In genomic region chr15:27688041-27688651, GRCm38 (mm10) we compare ENCODE assay signal across 21 mouse cellular contexts. TPM values are rescaled to one million over a fixed set of nuclear protein-coding genes. Genes with fewer than 3 reads are reported as not detected.
DNase-seq lines count a peak whose midpoint lies in the region; ATAC-seq and TF ChIP-seq lines count a peak whose summit lies in the region.
"Had no signal": no experiment of that assay in that cellular context is flagged by ENCODE, and none has a peak within 500 bp of the region (broad histone marks: within the 10 kb centered on the region; RNA-seq: fewer than 3 reads in every experiment).

No protein-coding gene starts in this region.

- H3K36me3 ChIP-seq in lung, embryonic 14.5 days (ENCODE audit: insufficient read depth), result no peaks in the 10 kb centered on the region
- H3K36me3 ChIP-seq in small intestine, adult 2 months (ENCODE audit: control insufficient read depth, insufficient read depth, low read length), result no peaks in the 10 kb centered on the region
- H3K36me3 ChIP-seq: embryonic facial prominence, embryonic 15.5 days; forebrain, embryonic 10.5 days; hindbrain, embryonic 13.5 days; intestine, embryonic 15.5 days; kidney, embryonic 15.5 days; midbrain, embryonic 13.5 days had no signal

- no peaks in the 10 kb centered on the region for H3K4me1 ChIP-seq in lung, embryonic 14.5 days (ENCODE audit: insufficient read depth)
- no peaks in the 10 kb centered on the region for H3K4me1 ChIP-seq in brown adipose tissue, adult 24 weeks (ENCODE audit: control insufficient read depth, insufficient read depth, insufficient read length, low read length)
- H3K4me1 ChIP-seq in small intestine, adult 2 months (ENCODE audit: control insufficient read depth, insufficient read depth, insufficient read length, low read length), result no peaks in the 10 kb centered on the region
- H3K4me1 ChIP-seq: embryonic facial prominence, embryonic 15.5 days; forebrain, embryonic 10.5 days; hindbrain, embryonic 13.5 days; intestine, embryonic 15.5 days; midbrain, embryonic 13.5 days had no signal

- WGBS in lung, embryonic 14.5 days, result 28% methylated on average over 9 of the region's 9 CpGs
- 59% methylated on average over 9 of the region's 9 CpGs for WGBS in small intestine, adult 2 months

- no peaks in the 10 kb centered on the region for H3K27me3 ChIP-seq in lung, embryonic 14.5 days (ENCODE audit: insufficient read depth, low read length)
- no peaks in the 10 kb centered on the region for H3K27me3 ChIP-seq in small intestine, adult 2 months (ENCODE audit: control insufficient read depth, insufficient read depth, low read length)
- H3K27me3 ChIP-seq: embryonic facial prominence, embryonic 15.5 days; hindbrain, embryonic 13.5 days; intestine, embryonic 15.5 days; kidney, embryonic 15.5 days had no signal

- H3K9ac ChIP-seq in lung, embryonic 14.5 days, result no peak overlapping the region
- H3K9ac ChIP-seq: embryonic facial prominence, embryonic 15.5 days; hindbrain, embryonic 13.5 days; intestine, embryonic 15.5 days; kidney, embryonic 15.5 days; midbrain, embryonic 13.5 days had no signal

- DNase-seq in lung, embryonic 14.5 days, result peak; percentile 55
- DNase-seq in lung, adult 18-20 months, result no peak
- DNase-seq in lung, postnatal 36 days, result peak; percentile 43
- no peak for DNase-seq in left cerebral cortex, postnatal 10 days (ENCODE audit: extremely low spot score in 1 of 2, low spot score in 2 of 2)
- no peak for DNase-seq in thymus, postnatal 14 days
- DNase-seq: adrenal gland, postnatal 25 days; cerebellum, postnatal 10 days; embryo, embryonic 11 days; gastrocnemius, postnatal 25 days; left cerebral cortex, postnatal 4 days; retina, postnatal 1 day; thymus, adult 18-20 months had no signal

- H3K9me3 ChIP-seq in lung, embryonic 14.5 days (ENCODE audit: low read depth, low read length), result no peaks in the 10 kb centered on the region
- H3K9me3 ChIP-seq: embryonic facial prominence, embryonic 15.5 days; forebrain, embryonic 10.5 days; hindbrain, embryonic 13.5 days; intestine, embryonic 15.5 days; kidney, embryonic 15.5 days; midbrain, embryonic 13.5 days had no signal

- no peak overlapping the region for H3K4me3 ChIP-seq in lung, embryonic 14.5 days (ENCODE audit: low read depth, low read length)
- no peak overlapping the region for H3K4me3 ChIP-seq in brown adipose tissue, adult 24 weeks (ENCODE audit: insufficient read depth, low read depth, low read length)
- H3K4me3 ChIP-seq in small intestine, adult 2 months (ENCODE audit: low read depth, low read length), result no peak overlapping the region
- H3K4me3 ChIP-seq: embryonic facial prominence, embryonic 15.5 days; forebrain, embryonic 10.5 days; hindbrain, embryonic 13.5 days; intestine, embryonic 15.5 days; kidney, embryonic 15.5 days; midbrain, embryonic 13.5 days; myocyte had no signal

- no peak overlapping the region for H3K27ac ChIP-seq in lung, embryonic 14.5 days (ENCODE audit: low read depth)
- 0 out of 2 replicates have a peak overlapping the region, but pooled peaks have one; percentile 42 for H3K27ac ChIP-seq in brown adipose tissue, adult 24 weeks (replicated peaks; ENCODE audit: low read depth, low read length)
- H3K27ac ChIP-seq in small intestine, adult 2 months (ENCODE audit: insufficient read depth, low read depth, low read length), result peak overlapping the region; percentile 30; the same call in 1 of the 2 replicates
- H3K27ac ChIP-seq: embryonic facial prominence, embryonic 15.5 days; forebrain, embryonic 10.5 days; hindbrain, embryonic 13.5 days; intestine, embryonic 15.5 days; kidney, embryonic 15.5 days; midbrain, embryonic 13.5 days had no signal

- intact Hi-C loops in left cerebral cortex, postnatal 10 days (cut with DNase I), result no loop called here

- H3K4me2 ChIP-seq in lung, embryonic 14.5 days, result no peak overlapping the region
- H3K4me2 ChIP-seq: embryonic facial prominence, embryonic 15.5 days; hindbrain, embryonic 13.5 days; intestine, embryonic 15.5 days; kidney, embryonic 15.5 days; midbrain, embryonic 13.5 days had no signal

- TF ChIP-seq POLR2A in small intestine, adult 2 months (IDR thresholded peaks at IDR 0.05; ENCODE audit: low read depth, low read length), result no peak

- peak; percentile 47; the same call in 1 of the 2 replicates for ATAC-seq in lung, embryonic 14.5 days (ENCODE audit: insufficient read depth)
- ATAC-seq: intestine, embryonic 15.5 days; midbrain, embryonic 13.5 days had no signal

- TF ChIP-seq CTCF in lung, embryonic 14.5 days (IDR thresholded peaks at IDR 0.05; ENCODE audit: low read depth), result no peak
- TF ChIP-seq CTCF in small intestine, adult 2 months (IDR thresholded peaks at IDR 0.05; ENCODE audit: extremely low read depth, insufficient read length, insufficient replicate concordance, low read depth, low read length), result no peak

RNA-seq across cellular contexts. Expression of gene Otulinl, which starts 6.8 kb away (rescaled TPM):
- polyA plus RNA-seq in lung, embryonic 14.5 days (2014; fragmentation: Nextera tagmentation; extraction: Ambion mirVana), result 15.6 and 15.8 TPM in 2 replicates
- 2.7 and 3.8 TPM in 2 replicates for polyA plus RNA-seq in brown adipose tissue, adult 24 weeks (2012; ENCODE audit: insufficient read depth, insufficient read length, missing spikeins)
- 1.8 and 3.0 TPM in 2 replicates for polyA plus RNA-seq in small intestine, adult 2 months (2012; rRNA removed)
- total RNA-seq in left cerebral cortex, postnatal 10 days (2021), result 10 to 100 TPM; 26.2 to 26.5 TPM

RNA-seq across cellular contexts. Expression of gene Otulin, which starts 57.7 kb away (rescaled TPM):
- 39.2 and 41.8 TPM in 2 replicates for polyA plus RNA-seq in lung, embryonic 14.5 days (2014; fragmentation: Nextera tagmentation; extraction: Ambion mirVana)
- 16.4 and 17.0 TPM in 2 replicates for polyA plus RNA-seq in brown adipose tissue, adult 24 weeks (2012; ENCODE audit: insufficient read depth, insufficient read length, missing spikeins)
- polyA plus RNA-seq in small intestine, adult 2 months (2012; rRNA removed), result 14.4 and 31.8 TPM in 2 replicates
- total RNA-seq in left cerebral cortex, postnatal 10 days (2021), result 10 to 100 TPM; 22.8 to 28.6 TPM

Comparison
In these comparisons a context has a peak if more than half of its experiments do, and no peak if none do; other contexts are left out.
1. DNase-seq: peak in lung, embryonic 14.5 days (single experiment) and lung, postnatal 36 days (single experiment); none in lung, adult 18-20 months (0 of 2), left cerebral cortex, postnatal 10 days (0 of 2) and thymus, postnatal 14 days (single experiment).